ENCODE assay signal across 11 mouse cellular contexts in the genomic region with DNA sequence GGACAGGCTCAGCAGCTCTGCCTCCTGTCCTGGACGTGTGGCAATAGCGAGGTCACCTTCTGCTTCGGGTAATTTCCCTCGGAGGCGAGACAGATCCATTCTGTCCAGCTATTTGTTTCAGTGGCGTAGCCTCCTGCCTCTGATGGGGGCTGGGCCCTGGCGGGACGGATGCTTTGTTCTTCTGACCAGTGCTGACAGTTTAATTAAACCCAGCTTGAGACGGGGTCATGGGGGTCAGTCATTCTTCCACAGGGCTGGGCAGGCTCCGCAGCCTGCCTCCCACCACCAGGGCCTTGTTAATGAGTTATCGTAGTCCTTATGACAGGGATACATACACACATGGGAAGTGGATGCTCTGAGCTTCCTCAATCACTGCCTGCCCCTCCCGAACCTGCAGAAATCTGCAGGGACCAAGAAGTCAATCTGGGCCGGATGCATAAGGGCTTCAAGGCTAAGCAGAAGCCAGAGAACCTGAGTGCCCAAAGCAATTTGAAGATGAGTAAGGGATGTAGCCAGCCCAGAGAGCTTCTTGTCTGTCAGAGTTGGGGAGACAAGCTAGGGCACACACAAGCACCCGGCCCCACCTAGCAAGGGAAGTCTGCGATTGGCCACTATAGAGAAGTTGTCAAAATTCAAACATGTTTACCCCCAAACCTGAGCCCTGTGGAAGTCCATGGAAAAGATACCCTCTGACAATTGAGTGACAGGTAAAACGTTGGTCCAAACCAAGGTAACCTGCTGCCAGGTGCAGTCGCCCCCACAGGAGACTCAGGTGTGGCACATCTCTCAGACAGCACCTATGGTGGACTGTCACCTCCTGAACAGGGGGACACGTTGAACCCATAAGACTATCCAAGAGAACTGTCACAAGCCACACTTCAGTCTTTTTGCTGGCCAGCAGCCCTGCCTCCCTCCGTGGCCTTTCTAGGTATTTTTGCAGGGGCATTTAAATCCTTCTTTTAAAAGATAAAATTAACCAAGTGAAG. TPM values are rescaled to one million over a fixed set of nuclear protein-coding genes. Genes with fewer than 3 reads are reported as not detected.
DNase-seq lines count a peak whose midpoint lies in the region; ATAC-seq and TF ChIP-seq lines count a peak whose summit lies in the region.
"Had no signal": no experiment of that assay in that cellular context is flagged by ENCODE, and none has a peak within 500 bp of the region (broad histone marks: within the 10 kb centered on the region; RNA-seq: fewer than 3 reads in every experiment).

No protein-coding gene starts in this region.

- no peak for TF ChIP-seq CTCF in kidney, adult 2 months (conservative IDR thresholded peaks at IDR 0.05; ENCODE audit: insufficient read depth, insufficient read length, low read depth, low read length)

- H3K4me3 ChIP-seq in kidney, adult 2 months (ENCODE audit: insufficient read depth, low read depth, low read length): no peak overlapping the region
- H3K4me3 ChIP-seq in hindbrain, embryonic 11.5 days (ENCODE audit: low read depth, low read length): no peak overlapping the region
- no peak overlapping the region for H3K4me3 ChIP-seq in neural tube, embryonic 12.5 days
- no peak overlapping the region for H3K4me3 ChIP-seq in intestine, embryonic 15.5 days (replicated peaks)
- H3K4me3 ChIP-seq: liver, embryonic 12.5 days had no signal

- H3K9me3 ChIP-seq in hindbrain, embryonic 11.5 days (ENCODE audit: control insufficient read depth, low read length): no peaks in the 10 kb centered on the region
- no peaks in the 10 kb centered on the region for H3K9me3 ChIP-seq in neural tube, embryonic 12.5 days
- H3K9me3 ChIP-seq in intestine, embryonic 15.5 days: no peaks in the 10 kb centered on the region
- H3K9me3 ChIP-seq: liver, embryonic 12.5 days had no signal

- H3K27ac ChIP-seq in kidney, adult 2 months (ENCODE audit: insufficient read depth, low read depth, low read length): no peak overlapping the region
- peak overlapping the region; percentile 72 for H3K27ac ChIP-seq in hindbrain, embryonic 11.5 days (ENCODE audit: low read depth, low read length)
- H3K27ac ChIP-seq in neural tube, embryonic 12.5 days: 0 out of 2 replicates have a peak overlapping the region, but pooled peaks have one; percentile 57
- H3K27ac ChIP-seq in intestine, embryonic 15.5 days: no peak overlapping the region
- H3K27ac ChIP-seq: liver, embryonic 12.5 days had no signal

- H3K4me2 ChIP-seq in hindbrain, embryonic 11.5 days (replicated peaks; ENCODE audit: low read depth, low read length): no peak overlapping the region
- H3K4me2 ChIP-seq in neural tube, embryonic 12.5 days (replicated peaks): no peak overlapping the region
- no peak overlapping the region for H3K4me2 ChIP-seq in intestine, embryonic 15.5 days (replicated peaks)
- H3K4me2 ChIP-seq: liver, embryonic 12.5 days had no signal

- H3K27me3 ChIP-seq in kidney, adult 2 months (replicated peaks; ENCODE audit: control insufficient read depth, insufficient read depth, low read length): no peaks in the 10 kb centered on the region
- H3K27me3 ChIP-seq in hindbrain, embryonic 11.5 days (ENCODE audit: control insufficient read depth, insufficient read depth, low read length): peaks cover 14% of the 10 kb centered on the region
- 0 out of 2 replicates have a peak, but pooled peaks cover 8% of the 10 kb centered on the region for H3K27me3 ChIP-seq in neural tube, embryonic 12.5 days (replicated peaks)
- 0 out of 2 replicates have a peak, but pooled peaks cover 5% of the 10 kb centered on the region for H3K27me3 ChIP-seq in intestine, embryonic 15.5 days (replicated peaks)

- H3K4me1 ChIP-seq in kidney, adult 2 months (ENCODE audit: control insufficient read depth, insufficient read depth, low read length): no peaks in the 10 kb centered on the region
- peaks cover 21% of the 10 kb centered on the region for H3K4me1 ChIP-seq in hindbrain, embryonic 11.5 days (replicated peaks; ENCODE audit: control insufficient read depth, insufficient read depth, low read length)
- peaks cover 46% of the 10 kb centered on the region for H3K4me1 ChIP-seq in neural tube, embryonic 12.5 days
- no peaks in the 10 kb centered on the region for H3K4me1 ChIP-seq in intestine, embryonic 15.5 days (replicated peaks)
- H3K4me1 ChIP-seq: liver, embryonic 12.5 days had no signal

- no peak overlapping the region for H3K9ac ChIP-seq in hindbrain, embryonic 11.5 days (ENCODE audit: low read depth, low read length)
- H3K9ac ChIP-seq in neural tube, embryonic 12.5 days: no peak overlapping the region
- H3K9ac ChIP-seq in intestine, embryonic 15.5 days: no peak overlapping the region
- H3K9ac ChIP-seq: liver, embryonic 12.5 days had no signal

- ATAC-seq in hindbrain, embryonic 11.5 days (ENCODE audit: low FRiP score): peak; percentile 89
- peak; percentile 57; the same call in 1 of the 2 replicates for ATAC-seq in neural tube, embryonic 12.5 days (ENCODE audit: low FRiP score, low read depth)
- no peak; the same call in 1 of the 2 replicates for ATAC-seq in intestine, embryonic 15.5 days
- ATAC-seq: inflammation-experienced regulatory T-cells, adult 6 months; liver, embryonic 12.5 days had no signal

- no peak for TF ChIP-seq POLR2A in kidney, adult 2 months (IDR thresholded peaks at IDR 0.05; ENCODE audit: low read depth, low read length)

- 37% methylated on average over 19 of the region's 19 CpGs for WGBS in kidney, adult 2 months
- 18% methylated on average over 19 of the region's 19 CpGs for WGBS in hindbrain, embryonic 11.5 days
- WGBS in neural tube, embryonic 12.5 days: 20% methylated on average over 19 of the region's 19 CpGs
- WGBS in intestine, embryonic 15.5 days: 32% methylated on average over 19 of the region's 19 CpGs

- DNase-seq in kidney, postnatal 14 days: peak; percentile 10
- DNase-seq in kidney, adult 2 months: no peak
- peak; percentile 62 for DNase-seq in embryo, embryonic 11.5 days (ENCODE audit: low read depth, low spot score)
- DNase-seq in hindbrain, embryonic 11.5 days (ENCODE audit: low spot score): peak; percentile 83
- DNase-seq in spleen, postnatal 14 days (ENCODE audit: low spot score in 2 of 2): no peak
- no peak for DNase-seq in left cerebral cortex, postnatal 25 days (ENCODE audit: low spot score in 2 of 2)
- DNase-seq: thymus, adult 2 months had no signal

- H3K36me3 ChIP-seq in kidney, adult 2 months (ENCODE audit: control insufficient read depth, insufficient read depth, low read length): no peaks in the 10 kb centered on the region
- H3K36me3 ChIP-seq in hindbrain, embryonic 11.5 days (ENCODE audit: control insufficient read depth, insufficient read depth, low read length): no peaks in the 10 kb centered on the region
- H3K36me3 ChIP-seq in neural tube, embryonic 12.5 days: no peaks in the 10 kb centered on the region
- H3K36me3 ChIP-seq in intestine, embryonic 15.5 days: no peaks in the 10 kb centered on the region
- H3K36me3 ChIP-seq: liver, embryonic 12.5 days had no signal

- intact Hi-C loops in left cerebral cortex, postnatal 25 days (cut with DNase I): no loop called here

RNA-seq across cellular contexts. Expression of a gene that starts 26.9 kb away (rescaled TPM):
- 0.05 and 0.17 TPM in 2 replicates for polyA plus RNA-seq in kidney, adult 2 months (2012; rRNA removed)
- polyA plus RNA-seq in hindbrain, embryonic 11.5 days (2014; fragmentation: Nextera tagmentation; extraction: Ambion mirVana): 13.8 and 22.8 TPM in 2 replicates
- 24.0 and 26.2 TPM in 2 replicates for polyA plus RNA-seq in neural tube, embryonic 12.5 days (2016; fragmentation: Nextera tagmentation; extraction: Ambion mirVana)
- 0.63 and 0.68 TPM in 2 replicates for polyA plus RNA-seq in intestine, embryonic 15.5 days (2015; fragmentation: Nextera tagmentation; extraction: Ambion mirVana)
- 10 to 100 TPM; 46.4 to 49.8 TPM for total RNA-seq in left cerebral cortex, postnatal 25 days (2021)
- polyA plus RNA-seq: inflammation-experienced regulatory T-cells, adult 6 months had no signal

Comparison
In these comparisons a context has a peak if more than half of its experiments do, and no peak if none do; other contexts are left out.
1. DNase-seq: peak in kidney, postnatal 14 days (single experiment), embryo, embryonic 11.5 days (single experiment) and hindbrain, embryonic 11.5 days (single experiment); none in kidney, adult 2 months (single experiment), spleen, postnatal 14 days (0 of 2) and left cerebral cortex, postnatal 25 days (0 of 2).
2. H3K27ac ChIP-seq: peak in hindbrain, embryonic 11.5 days (single experiment) and neural tube, embryonic 12.5 days (single experiment); none in kidney, adult 2 months (single experiment) and intestine, embryonic 15.5 days (single experiment).